Mouse (Mus musculus) layer of hippocampus, postnatal 36 days (tissue): ENCODE data around the gene Pigm. TPM values are rescaled to one million over a fixed set of nuclear protein-coding genes. Genes with fewer than 3 reads are reported as not detected.

Experiments used
- DNase-seq, 2 experiments: peaks; one replicate each; pipeline ENCODE4 v3.0.0; 2022
- total RNA-seq, 2 experiments: library from RNA; stranded (reverse); gene quantifications; 2 replicates each; pipeline ENCODE4 v1.2.3; 2021

Gene Pigm
- total RNA-seq, 2 experiments from 2014 or later, result 9.1 TPM

DNA sequence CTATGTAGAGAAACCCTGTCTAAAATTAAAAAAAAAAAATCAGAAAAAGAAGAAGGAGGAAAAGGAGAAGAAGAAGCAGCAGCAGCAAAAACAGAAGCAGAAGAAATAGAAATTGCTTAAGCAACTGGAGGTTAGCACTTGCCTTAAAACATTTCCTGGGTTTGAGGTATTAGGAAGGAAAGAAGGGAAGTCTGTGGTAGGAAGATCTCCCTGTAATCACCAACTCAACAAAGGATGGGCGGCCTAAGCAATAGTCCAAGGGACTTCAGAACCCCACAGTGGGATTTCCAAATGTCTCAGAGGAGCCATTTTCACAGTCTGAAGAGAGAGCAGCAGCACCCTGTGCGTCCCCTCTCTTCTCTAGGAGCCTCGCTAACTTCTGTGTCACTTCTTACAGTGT lies 23.9 kb upstream of the Pigm start:
- no peak for DNase-seq

DNA sequence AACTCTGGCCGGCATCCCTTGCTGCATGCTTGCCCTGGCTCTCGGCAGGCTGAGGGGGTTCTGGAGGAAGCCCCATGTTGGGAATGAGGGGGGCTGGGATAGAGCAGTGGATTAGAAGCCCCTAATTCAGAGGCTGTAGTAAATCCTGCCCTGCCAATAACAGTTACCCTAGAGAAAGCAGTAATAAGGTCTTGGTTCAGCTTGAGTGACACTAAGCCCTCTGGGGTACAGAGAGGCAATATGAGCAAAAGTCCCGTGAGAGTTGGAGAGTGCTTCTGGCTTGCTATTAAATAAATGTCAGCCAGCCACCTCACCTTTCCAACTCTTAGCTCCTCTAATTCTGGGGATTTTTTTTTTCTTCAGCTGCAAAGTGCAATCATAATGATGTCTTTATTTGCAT lies 21.0 kb upstream of the Pigm start:
- no peak for DNase-seq

DNA sequence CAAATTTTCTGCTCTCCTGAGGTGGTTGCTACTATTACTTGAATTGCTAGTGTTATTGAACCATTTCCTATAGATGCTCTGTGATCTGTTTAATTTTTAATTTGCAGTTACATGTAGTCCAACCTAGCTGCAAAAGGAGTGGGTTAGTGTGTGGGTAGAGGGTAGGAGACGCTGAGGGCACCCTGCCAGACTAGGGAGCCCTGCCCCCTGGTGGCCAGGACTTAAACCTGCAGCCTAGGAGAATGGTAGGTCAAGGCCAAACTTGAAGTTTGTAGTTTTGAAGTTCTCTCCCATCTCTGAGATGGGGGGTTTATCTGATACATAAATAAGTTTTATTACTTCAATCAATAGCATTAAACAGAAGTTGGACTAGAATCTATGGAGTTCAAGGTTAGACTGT lies 18.8 kb upstream of the Pigm start:
- peak; percentile 63 for DNase-seq

DNA sequence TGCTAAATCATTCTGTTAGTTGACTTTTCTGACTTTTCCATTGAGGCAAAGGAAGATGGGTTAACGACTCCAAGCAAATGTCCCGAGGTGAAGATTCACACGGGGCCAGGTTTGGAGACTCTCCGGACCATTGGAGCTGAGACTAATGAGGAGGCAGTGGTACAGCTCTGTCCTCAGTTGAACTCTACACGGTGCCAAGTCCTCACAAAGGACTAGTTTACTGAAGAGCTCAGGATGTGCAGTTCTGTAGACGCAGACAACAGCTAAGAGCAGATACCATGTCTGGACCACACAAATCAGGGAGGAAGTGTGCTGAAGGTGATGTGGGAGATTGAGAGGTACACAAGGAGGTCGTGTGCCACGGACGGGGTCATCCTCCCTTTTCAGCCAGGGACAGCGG lies 18.0 kb upstream of the Pigm start:
- DNase-seq, result no peak

DNA sequence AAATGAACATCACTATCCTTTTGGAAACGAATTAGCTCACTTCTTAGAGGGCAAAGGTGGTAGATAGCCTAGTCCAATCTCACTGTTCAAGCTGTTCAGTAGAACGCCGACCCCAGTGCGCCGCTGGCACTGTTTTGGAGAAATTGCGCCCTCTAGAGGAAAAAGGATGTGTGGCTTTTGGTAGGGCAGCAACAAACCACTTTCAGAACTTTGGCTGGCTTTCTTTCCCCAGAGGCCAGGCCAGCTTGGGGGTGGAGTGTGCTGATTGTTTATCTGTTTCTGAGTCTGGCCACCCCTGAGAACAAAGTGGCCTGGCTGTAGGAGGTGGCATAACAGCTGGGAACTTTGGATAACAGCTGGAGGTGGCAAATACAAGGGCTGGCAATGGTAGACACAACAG lies 11.7 kb upstream of the Pigm start:
- peak; percentile 58 to 61 for DNase-seq

DNA sequence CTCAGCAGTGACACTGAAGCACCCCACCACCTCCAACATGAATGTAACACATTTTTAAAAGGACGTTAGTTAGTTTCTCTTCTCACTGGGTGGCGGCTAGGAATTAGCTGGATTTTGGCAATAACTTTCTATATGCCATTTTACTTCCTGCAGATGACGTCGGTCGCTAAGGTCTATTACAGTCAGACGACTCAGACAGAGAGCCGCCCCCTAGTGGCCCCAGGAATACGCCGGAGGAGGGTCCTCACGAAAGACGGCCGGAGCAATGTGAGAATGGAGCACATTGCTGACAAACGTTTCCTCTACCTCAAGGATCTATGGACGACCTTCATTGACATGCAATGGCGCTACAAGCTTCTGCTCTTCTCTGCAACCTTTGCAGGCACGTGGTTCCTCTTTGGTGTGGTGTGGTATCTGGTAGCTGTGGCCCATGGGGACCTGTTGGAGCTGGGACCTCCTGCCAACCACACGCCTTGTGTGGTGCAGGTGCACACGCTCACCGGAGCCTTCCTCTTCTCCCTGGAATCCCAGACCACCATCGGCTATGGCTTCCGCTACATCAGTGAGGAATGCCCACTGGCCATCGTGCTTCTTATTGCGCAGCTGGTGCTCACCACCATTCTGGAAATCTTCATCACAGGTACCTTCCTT lies 7.5 kb upstream of the Pigm start:
- no peak for DNase-seq

DNA sequence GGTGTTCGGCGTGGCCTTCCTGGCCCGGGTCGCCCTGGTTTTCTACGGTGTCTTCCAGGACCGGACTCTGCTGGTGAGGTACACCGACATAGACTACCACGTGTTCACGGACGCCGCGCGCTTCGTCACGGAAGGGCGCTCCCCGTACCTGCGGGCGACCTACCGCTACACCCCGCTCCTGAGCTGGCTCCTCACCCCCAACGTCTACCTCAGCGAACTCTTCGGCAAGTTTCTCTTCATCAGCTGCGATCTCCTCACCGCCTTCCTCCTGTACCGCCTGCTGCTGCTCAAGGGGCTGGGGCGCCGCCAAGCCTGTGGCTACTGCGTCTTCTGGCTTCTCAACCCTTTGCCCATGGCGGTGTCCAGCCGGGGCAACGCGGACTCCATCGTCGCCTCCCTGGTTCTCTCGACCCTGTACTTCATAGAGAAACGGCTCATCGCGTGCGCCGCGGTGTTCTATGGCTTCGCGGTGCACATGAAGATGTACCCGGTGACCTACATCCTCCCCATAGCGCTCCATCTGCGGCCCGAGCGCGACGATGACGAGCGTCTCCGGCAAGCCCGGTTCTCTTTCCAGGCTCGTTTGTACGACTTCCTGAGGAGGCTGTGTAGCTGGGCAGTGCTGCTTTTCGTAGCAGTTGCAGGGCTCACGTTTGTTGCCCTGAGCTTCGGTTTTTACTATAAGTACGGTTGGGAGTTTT lies 562 bp downstream of the Pigm start:
- no peak for DNase-seq

DNA sequence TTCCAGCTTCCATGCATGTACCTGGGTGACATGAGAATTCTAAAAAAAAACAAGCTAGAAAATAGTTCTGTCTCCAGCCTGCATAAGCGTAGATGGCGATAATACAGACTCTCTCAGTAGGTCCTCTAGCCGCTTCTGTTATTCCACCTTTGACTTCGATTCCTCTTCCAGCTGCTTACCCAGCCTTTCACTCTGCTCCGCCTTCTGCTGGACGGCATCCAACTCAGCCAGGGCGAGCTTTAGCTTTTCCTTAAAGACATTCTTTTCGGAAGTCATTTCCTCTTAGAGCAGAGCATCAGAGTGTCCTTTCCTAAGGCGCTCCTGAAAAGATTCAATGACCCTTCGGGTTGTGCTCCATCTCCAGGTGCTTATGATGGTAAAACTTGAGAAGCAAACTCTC lies 3.7 kb downstream of the Pigm start:
- DNase-seq, result no peak

DNA sequence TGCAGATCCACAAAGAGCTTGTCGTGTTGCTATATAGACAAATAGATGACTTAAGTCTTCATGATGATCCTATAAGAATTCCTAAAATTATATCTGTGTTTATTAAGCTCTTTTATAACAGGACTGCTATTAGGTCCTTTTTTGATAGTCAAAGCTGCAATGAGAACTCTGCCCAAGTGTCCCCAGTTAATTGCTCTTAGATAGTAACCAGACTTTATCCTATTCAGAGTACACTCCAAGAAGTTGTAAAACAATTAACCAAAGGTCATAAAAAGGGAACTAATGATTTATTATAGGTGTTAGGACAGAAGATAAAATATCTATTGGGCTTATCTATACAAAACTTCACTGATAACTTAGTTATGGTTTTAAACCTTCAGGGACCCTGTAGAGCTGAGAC lies 5.7 kb downstream of the Pigm start:
- DNase-seq, result no peak

DNA sequence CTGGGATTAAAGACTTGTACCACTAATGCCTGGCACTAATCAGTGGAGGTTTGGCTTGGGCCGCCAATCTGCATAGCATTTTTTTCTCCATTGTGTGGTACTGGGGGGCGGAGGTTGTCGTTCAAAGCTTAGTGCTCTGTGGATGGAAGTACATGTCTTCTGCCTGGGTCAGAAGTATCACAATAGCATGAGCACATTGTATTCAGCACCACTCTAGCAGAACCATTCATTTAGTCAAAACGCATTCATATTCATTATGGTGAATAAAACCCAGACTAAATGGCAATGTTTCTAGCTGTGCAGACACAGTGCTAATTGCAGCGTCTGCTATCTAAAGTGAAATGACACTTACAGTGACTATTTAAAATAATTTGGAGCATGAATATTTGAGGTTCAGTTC lies 10.9 kb downstream of the Pigm start:
- DNase-seq, result no peak

DNA sequence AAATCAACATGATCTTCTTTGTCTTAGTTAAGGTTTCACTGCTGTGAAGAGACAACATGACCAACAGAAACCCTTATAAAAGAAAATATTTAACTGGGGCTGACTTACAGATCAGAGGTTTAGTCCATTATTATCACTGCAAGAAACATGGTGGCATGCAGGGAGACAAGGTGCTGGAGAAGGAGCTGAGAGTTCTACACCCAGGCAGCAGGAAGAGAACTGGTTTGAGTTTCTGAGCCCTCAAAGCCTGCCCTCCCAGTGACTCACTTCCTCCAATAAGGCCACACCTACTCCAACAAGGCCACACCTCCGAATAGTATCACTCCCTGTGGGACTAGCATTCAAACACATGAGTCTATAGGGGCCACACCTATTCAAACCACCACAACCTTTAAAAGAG lies 14.4 kb downstream of the Pigm start:
- no peak for DNase-seq

DNA sequence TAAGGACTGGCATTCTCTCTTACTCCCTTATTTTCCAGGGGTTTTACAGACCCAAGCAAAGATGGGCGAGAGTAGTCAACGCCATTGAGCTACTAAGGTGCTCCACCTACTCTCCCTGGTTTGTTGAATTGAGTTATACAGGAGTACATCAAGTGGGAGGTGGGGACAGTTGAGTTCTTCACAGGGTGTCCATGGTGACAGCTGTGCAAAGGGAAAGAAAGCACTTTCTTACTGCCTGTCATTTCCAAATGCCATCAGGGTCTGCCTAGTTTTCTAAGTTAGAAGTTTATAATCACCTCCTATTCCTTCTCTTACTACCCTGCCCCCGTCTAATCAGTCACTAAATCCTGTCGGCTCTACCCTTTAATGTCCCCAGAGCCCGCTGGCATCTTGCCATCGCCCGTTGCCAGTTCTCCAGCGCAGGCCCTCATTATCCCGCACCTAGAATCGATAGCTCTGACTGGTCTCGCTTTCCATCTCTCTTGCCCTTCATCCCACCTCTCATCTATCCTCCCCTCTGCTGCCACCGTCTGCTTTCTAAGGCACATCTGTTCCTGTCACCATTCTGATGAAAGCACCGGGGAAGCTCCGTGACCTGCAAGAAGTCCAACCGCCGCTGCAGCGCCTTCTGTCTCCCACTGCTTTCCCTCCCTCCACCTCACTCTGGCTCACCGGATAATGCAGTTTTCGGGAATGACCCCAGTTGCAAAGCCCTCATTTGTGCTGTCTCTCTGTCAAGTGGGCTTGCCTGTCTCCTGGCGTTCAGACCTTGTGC lies 15.6 kb downstream of the Pigm start:
- no peak for DNase-seq

DNA sequence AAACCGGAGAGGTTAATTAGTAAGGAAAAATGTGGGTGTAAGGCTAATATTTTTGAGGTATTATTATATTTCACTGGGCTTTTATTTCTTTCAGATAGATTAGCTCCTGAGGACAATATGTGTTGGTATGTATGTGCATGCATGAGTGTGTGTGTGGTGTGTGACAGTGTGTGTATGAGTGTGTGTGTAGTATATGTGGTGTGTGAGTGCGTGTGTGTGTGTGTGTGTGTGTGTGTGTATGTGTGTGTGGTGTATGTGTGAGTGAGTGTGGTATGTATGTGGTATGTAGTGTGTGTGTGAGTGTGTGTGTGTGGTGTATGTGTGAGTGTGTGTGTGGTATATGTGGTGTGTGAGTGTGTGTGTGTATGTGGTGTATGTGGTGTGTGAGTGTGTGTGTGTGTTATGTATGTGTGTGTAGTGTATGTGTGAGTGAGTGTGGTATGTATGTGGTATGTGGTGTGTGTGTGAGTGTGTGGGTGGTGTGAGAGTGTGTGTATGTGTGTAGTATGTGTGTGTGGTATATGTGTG lies 16.4 kb downstream of the Pigm start:
- no peak for DNase-seq

DNA sequence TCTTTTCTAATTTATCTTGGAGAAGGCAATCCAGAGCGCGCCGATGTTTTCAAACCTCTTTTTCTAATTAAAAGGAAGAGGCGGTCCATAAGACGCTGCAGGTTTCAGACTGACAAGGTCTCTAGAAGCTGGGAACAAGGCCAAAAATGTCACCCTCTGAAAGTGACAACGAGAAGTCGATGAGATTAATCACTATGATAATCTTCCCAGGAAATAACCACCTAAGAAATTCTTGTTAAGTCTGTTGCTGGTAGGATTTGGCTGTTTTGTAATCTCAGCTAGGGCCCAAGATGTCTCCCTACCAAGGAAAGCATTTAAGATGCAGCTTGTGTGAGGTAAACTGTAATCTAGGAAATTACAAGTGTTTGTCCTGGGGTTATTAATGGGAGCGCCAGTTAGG lies 17.4 kb downstream of the Pigm start:
- DNase-seq, result no peak

DNA sequence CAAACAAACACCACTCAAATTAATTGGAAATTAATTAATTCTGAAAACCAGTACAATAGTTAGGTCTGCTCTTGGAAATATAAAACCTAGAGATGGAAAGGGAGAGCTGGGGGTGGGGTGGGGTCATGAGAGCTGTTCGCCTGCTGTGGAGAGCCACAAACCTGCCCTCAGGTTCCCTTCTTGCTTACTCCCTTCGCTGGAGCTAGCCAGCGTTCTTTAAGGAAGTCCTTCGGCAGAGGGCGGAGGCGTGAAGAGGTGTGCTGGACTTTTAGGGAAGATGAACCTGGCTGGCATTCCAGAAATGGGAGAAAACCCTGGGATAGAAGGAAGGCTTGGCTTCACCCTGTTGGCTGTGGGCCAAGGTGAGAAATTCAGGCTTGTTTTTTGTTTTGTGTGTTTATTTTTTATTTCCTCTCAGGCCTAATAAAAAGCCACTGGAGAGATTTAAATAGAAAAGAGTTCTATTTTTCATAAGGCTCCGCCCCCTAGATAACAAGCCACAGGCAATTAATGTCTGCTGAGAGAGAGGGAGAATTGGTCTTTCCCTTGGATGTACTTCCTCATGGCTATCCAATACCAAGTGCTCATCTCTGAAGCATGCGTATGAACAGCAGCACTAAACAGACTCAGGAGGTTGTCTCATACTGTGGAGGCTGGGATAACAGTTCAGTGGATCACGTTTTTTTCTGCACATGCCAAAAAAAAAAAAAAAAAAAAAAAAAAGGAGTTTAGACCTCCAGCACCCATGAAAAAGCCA lies 20.8 kb downstream of the Pigm start:
- DNase-seq, result no peak

DNA sequence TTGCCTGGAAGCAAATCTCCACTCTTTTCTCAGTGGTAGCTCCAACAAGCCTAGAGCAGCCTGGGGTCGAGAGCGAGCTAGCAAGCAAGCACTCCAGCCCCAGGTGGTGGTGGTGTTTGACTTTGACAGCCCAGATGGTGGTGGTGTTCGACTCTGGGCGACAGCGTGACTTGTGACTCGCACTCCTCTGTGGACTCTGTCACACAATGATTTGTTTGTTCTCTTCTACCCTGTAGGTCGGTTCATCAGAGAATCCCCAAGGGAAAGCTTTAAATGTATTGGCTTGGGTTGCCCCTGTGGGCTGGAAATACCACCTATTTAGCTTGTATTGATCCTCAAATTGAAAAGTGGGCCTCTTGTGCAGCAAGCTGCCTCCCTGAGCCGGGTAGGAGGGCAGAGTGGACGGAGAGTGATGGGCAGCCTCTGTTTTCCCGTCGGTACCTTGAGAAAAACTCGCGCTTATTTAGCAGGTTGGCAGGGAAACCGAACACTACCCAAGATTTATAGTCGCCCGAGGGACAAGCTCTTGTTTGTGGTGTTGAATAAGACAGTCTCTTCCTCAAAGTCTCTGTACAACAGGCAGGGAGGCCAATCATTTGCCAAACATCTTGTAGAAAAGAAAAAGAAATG lies 29.8 kb downstream of the Pigm start:
- no peak for DNase-seq

DNA sequence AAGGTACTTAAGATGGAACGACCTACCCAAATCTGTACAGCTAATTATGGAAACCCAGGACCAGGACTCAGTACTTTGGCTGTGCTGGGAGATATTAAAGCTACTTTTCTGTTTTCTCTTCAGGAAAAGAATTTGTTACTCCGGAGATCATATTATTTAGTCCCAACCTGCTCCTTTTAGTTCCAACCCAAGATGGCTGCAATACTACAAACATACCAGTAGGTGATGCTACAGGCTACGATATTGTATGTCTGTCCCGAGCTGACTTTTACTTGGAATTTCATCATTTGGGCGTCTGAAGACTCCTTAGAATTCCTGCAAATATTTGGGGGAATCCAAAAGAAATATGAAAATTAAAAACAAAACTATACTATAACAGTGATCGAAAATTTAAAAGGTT lies 32.6 kb downstream of the Pigm start:
- no peak for DNase-seq

DNA sequence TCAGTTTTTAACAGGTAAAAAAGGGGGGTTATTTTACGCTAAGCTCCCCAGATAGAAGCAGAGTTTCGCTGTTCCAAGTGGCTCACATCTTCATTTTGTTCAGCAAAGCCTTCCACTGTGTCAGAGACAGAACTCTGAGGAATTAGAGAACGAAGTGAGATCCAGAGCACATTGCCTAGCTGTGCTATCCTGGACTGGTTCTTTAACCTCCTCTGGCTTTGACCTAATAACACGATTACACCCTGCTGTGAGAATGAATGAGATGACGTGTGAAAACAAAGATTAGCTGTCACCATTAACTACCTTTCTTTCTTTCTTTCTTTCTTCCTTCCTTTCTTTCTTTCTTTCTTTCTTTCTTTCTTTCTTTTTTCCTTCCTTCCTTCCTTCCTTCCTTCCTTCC lies 33.1 kb downstream of the Pigm start:
- DNase-seq, result no peak

DNA sequence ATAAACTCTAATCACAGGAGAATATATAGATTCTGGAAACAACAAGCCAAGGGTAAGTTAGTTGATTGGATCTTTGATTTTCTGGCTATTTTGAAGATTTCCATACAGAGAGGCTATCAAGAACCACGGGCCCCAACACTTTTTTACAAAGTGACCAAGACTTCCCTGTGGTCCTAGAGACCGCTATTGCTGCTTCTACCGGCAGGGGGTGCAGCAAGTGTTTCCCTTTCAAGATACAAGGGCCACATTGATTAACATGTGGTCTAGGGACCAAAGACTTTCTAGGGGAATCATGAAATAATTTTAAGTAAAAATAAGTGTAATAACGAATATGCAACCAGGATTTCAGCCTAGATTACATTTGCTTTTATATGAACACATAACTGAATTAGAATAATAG lies 34.5 kb downstream of the Pigm start:
- peak; percentile 27 to 31 for DNase-seq

DNA sequence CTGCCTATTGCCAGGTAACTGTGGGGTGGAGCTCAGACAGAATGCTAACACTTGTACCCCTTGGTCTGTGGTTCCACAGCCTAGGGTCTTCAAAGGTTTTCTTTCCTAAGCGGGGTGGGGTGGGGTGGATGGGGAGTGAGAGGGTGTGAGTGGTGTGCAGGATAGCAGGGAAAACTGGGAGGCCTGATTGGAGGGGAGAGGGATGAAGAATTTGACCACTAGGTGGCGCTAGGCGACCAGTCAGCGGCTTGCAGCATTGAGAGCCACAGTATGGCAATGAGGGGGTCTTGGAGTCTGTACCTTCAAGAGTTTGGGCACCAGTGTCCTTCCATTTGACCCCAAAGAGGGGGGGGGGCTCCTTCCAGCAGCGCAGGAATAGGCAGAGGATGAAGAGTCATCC lies 35.9 kb downstream of the Pigm start:
- peak; percentile 63 to 67 for DNase-seq

DNA sequence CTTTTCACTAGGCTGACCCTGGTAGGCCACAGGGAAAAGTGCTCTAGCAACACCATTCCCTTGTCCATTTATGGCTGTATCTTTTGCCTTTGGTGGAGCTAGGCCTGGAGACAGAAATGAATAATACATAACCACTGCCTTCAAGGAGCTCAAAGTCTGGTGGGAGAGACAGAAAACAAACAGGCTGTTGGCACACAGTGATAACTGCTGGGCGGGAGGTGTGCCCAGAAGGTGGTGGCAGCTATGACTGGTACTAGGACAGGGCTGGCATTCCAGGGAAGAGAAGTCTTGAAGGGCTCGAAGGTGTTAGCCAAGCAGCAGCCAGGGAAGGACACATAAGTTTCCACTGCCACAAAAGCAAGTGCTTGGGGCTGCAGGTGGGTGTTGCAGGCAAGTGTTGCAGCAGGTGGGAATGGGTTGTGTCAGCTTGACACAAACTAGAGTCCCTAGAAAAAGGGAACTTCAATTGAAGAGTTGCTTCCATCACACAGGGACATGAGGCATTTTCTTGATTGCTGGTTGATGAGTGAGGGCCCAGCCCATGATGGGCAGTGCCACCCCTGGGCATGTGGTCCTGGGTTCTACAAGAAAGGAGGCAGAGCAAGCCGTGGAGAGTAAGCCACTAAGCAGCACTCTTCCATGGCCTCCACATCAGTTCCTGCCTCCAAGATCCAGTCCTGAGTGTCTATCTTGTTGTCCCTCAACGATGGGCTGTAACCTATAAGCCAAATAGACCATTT lies 37.3 kb downstream of the Pigm start:
- DNase-seq, result no peak

DNA sequence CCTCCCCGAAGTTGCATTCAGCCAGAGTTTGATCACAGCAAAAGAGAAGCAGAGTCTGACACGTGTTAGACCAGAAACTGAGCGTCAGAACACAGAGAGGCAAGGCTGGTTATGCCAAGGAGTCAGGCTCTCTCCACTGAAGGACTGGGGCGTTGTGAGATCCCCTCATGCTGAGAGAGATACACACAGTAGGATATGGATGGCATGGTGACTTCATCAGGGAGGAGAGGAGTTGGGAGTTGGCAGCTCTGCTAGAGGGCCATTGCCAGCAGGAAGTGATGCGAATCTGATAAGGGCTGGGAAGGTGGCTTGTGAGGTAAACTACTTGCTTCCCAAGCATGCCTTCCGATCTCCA lies 37.9 kb downstream of the Pigm start:
- no peak for DNase-seq
